Mouse (Mus musculus) cerebellum, adult 2 months (tissue): Measurements from ENCODE around the gene Tchp.

ENCODE experiments used
- CTCF ChIP-seq: fragments of 200-500 bp; IDR thresholded peaks from 2 replicates; pipeline ENCODE4 v1.5.1; 2011; ENCODE audit warnings: low read depth, mild to moderate bottlenecking, control low read depth, low read length, moderate library complexity, borderline replicate concordance; ENCODE audit not compliant: insufficient read depth
- POLR2A ChIP-seq: fragments of 200-500 bp; IDR thresholded peaks from 2 replicates; pipeline ENCODE4 v1.6.1; 2011; ENCODE audit warnings: low read length, control low read depth, borderline replicate concordance; ENCODE audit not compliant: insufficient read depth

DNA sequence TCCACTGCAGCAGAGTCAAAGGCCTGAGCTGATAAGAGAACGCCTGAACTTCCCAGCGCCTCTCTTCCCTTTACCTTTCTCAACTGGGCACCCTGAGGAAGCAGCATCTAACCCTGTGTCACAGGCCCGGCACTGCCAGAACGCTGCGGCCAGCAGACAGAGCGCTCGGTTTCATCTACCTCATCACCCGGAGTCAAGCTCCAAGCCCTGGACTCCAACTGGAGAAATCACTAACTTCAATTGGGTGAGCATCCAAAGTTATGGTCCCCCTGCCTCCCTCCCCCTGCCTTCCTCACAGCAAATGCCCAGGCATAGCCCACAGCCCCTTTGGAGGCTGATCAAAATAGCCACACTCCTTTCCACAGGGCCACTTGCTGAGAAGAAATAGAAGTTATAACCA lies 59.1 kb downstream of the Tchp start:
- no peak for TF ChIP-seq CTCF
- TF ChIP-seq POLR2A, result no peak
